Mouse (Mus musculus) forebrain, embryonic 12.5 days (tissue): ENCODE measurements around the gene Arhgef5. TPM values are rescaled to one million over a fixed set of nuclear protein-coding genes. Genes with fewer than 3 reads are reported as not detected.

ENCODE experiments used
- ATAC-seq: fragments of 200-750 bp; cut with Nextera tagmentation; 2 replicates; pipeline ENCODE4 v1.8.0; 2017; ENCODE audit warnings: moderate TSS enrichment; ENCODE audit not compliant: low FRiP score
- H3K27ac ChIP-seq: fragments of 300-500 bp; sonication (generic); 2 replicates; pipeline ENCODE4 v1.5.1; 2016; ENCODE audit warnings: mild to moderate bottlenecking
- H3K27me3 ChIP-seq: fragments of 300-500 bp; sonication (generic); 2 replicates; pipeline ENCODE4 v1.6.1; 2016; ENCODE audit warnings: mild to moderate bottlenecking
- H3K36me3 ChIP-seq: fragments of 300-500 bp; sonication (generic); replicated peaks from 2 replicates; pipeline ENCODE4 v1.6.1; 2016; ENCODE audit warnings: mild to moderate bottlenecking
- H3K4me1 ChIP-seq: fragments of 300-500 bp; sonication (generic); 2 replicates; pipeline ENCODE4 v1.6.1; 2016
- H3K4me2 ChIP-seq: fragments of 300-500 bp; sonication (generic); 2 replicates; pipeline ENCODE4 v1.6.1; 2016; ENCODE audit warnings: mild to moderate bottlenecking, moderate library complexity
- H3K4me3 ChIP-seq: fragments of 300-500 bp; sonication (generic); replicated peaks from 2 replicates; pipeline ENCODE4 v1.5.1; 2016; ENCODE audit warnings: mild to moderate bottlenecking
- H3K9ac ChIP-seq: fragments of 300-500 bp; sonication (generic); 2 replicates; pipeline ENCODE4 v1.6.1; 2016; ENCODE audit warnings: mild to moderate bottlenecking
- H3K9me3 ChIP-seq: fragments of 300-500 bp; sonication (generic); 2 replicates; pipeline ENCODE4 v1.6.1; 2016
- WGBS: fragments of 180-500 bp; shearing (Covaris S2); methylation state at CpG from one replicate; pipeline ENCODE4 v1.1.7; 2016; 5-methylcytosine and 5-hydroxymethylcytosine counted together
- polyA plus RNA-seq: library from polyadenylated mRNA; unstranded; fragments of >200 nt; fragmentation: Nextera tagmentation; extraction: Ambion mirVana; gene quantifications from 2 replicates; pipeline ENCODE4 v1.2.1, GENCODE M21; 2016

The Arhgef5 gene
- polyA plus RNA-seq, 1 experiment from 2014 or later, result 2.9 TPM

DNA sequence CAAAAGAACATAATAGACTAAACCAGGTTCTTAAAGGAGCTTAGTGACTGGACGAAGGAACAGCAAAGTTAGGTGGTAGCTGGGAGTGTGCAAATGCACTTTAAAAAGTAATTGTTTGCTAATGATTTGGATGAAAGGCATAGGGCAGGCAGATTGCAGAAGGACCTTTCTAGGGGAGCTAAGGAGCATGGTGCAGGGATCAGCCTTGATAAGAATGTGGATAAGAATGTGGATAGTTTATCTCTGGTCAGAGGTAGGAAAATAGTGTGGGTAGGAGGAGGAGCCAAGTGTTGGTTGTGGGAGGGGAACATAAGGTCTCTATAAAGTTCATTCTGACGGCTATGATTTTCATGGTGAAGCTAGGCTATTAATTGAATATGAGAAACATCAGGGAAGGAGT is 73.4 kb downstream of the Arhgef5 start:
- no peak overlapping the region for H3K4me2 ChIP-seq
- H3K4me1 ChIP-seq, result peaks cover 10% of the 10 kb centered on the region; the same call in 1 of the 2 replicates
- no peak overlapping the region for H3K9ac ChIP-seq
- H3K9me3 ChIP-seq, result no peaks in the 10 kb centered on the region
- no peaks in the 10 kb centered on the region for H3K36me3 ChIP-seq
- H3K4me3 ChIP-seq, result no peak overlapping the region
- no peaks in the 10 kb centered on the region for H3K27me3 ChIP-seq
- 68% methylated on average over 2 of the region's 2 CpGs for WGBS
- no peak overlapping the region for H3K27ac ChIP-seq
- ATAC-seq, result no peak

Other genes with a start within 250 kb of the Arhgef5 start
- gene Olfr441, start 159.2 kb upstream of the Arhgef5 start, polyA plus RNA-seq, result not detected in 2 replicates
- not detected in 2 replicates for gene Olfr237-ps1, start 119.0 kb upstream of the Arhgef5 start, polyA plus RNA-seq
- not detected in 2 replicates for gene Olfr437, start 102.3 kb upstream of the Arhgef5 start, polyA plus RNA-seq
- 0.05 TPM in 1 of 2 replicates, not detected in the other for gene Olfr13, start 93.4 kb upstream of the Arhgef5 start, polyA plus RNA-seq
- not detected in 2 replicates for gene Olfr435, start 68.4 kb upstream of the Arhgef5 start, polyA plus RNA-seq
- gene Olfr434, start 52.6 kb upstream of the Arhgef5 start, polyA plus RNA-seq, result not detected in 2 replicates
- gene Olfr47, start 34.1 kb upstream of the Arhgef5 start, polyA plus RNA-seq, result not detected in 2 replicates
- not detected in 2 replicates for gene Nobox, start 44.0 kb downstream of the Arhgef5 start, polyA plus RNA-seq